Mouse (Mus musculus): ENCODE data around the gene Nf2. TPM values are rescaled to one million over a fixed set of nuclear protein-coding genes. Genes with fewer than 3 reads are reported as not detected.
"Not testable (repeated sequence)": the region's sequence is repeated elsewhere in the genome, so short reads cannot be mapped to it uniquely, and the experiment has no call there.

Gene Nf2
- polyA plus RNA-seq, 1 experiment from 2014 or later: 63.8 TPM

DNA sequence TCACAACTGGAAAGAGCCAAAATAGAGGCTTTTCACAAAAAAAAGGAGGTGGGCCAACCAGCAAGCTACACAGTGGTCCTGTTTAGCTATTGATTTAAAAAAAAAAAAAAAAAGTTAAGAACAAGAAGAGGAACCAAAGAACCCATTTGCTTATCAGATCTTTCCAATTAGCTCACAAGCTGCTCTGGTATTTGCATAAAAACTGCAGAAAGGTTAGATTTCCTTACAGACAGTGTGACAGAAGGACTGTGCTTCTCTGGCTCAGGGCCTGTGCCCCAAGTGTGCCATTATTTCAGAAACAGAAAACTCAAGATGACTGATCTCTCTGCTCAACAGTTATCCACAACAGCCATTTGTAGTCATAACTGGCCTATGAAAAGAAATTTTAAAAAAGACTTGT lies 18.3 kb downstream of the Nf2 start:
- Histone ChIP-seq H3K4me1 (no peaks in the 10 kb centered on the region), H3K27ac (no peak overlapping the region), H3K9me3 (replicated peaks) (no peaks in the 10 kb centered on the region), H3K4me3 (no peak overlapping the region), H3K36me3 (0 out of 2 replicates have a peak, but pooled peaks cover 8% of the 10 kb centered on the region), H3K27me3 (ENCODE audit: low read depth, poor library complexity, severe bottlenecking) (no peaks in the 10 kb centered on the region)
- no peak for DNase-seq (ENCODE audit: low spot score)

DNA sequence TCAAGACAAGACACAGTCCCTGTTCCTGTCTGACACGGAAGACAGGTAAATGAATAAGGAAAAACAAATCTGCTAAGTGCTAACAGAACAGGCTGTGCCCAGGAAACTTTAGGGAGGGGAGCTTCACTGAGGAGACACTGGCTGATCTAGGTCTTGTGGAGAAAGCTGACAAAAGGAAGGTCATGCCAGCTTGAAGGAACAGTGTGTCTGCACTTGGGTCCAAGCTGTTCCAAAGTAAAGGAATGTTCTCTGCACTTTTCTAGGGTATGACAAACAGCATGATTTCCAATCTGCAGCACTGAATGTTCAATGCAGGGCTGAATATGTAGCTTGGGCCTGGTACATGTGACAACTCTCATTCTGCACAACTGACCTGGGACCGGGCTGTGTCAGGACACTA lies 21.4 kb downstream of the Nf2 start:
- H3K27ac ChIP-seq: no peak overlapping the region
- no peak for DNase-seq (ENCODE audit: low spot score)
- H3K9me3 ChIP-seq (replicated peaks): no peaks in the 10 kb centered on the region
- no peaks in the 10 kb centered on the region for H3K4me1 ChIP-seq
- H3K36me3 ChIP-seq: 0 out of 2 replicates have a peak, but pooled peaks cover 8% of the 10 kb centered on the region
- H3K4me3 ChIP-seq: no peak overlapping the region
- H3K27me3 ChIP-seq (ENCODE audit: low read depth, poor library complexity, severe bottlenecking): no peaks in the 10 kb centered on the region
- WGBS: 75% methylated on average over 2 of the region's 2 CpGs

DNA sequence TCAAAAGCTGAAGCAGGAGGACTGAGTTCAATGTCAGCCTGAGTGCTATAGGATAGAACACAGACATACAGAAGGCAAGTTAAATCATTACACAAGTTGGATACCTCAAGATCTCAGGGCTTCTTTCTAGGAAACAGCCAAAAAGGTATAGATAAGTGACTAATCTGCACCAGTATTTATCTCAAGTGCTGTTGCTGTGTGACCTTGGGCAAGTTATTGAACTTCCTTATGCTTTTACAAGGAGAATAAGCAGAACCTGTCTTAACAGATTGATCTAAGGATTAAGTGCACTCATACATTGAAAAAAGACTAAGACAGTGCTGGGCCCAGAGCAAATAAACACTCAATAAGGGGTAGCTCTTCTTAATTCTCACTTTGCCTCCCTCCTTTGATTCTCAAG lies 22.0 kb downstream of the Nf2 start:
- DNase-seq (ENCODE audit: low spot score): no peak
- no peaks in the 10 kb centered on the region for H3K9me3 ChIP-seq (replicated peaks)
- 0 out of 2 replicates have a peak, but pooled peaks cover 8% of the 10 kb centered on the region for H3K36me3 ChIP-seq
- H3K4me1 ChIP-seq: no peaks in the 10 kb centered on the region
- no peaks in the 10 kb centered on the region for H3K27me3 ChIP-seq (ENCODE audit: low read depth, poor library complexity, severe bottlenecking)
- H3K27ac ChIP-seq: no peak overlapping the region
- H3K4me3 ChIP-seq: no peak overlapping the region

DNA sequence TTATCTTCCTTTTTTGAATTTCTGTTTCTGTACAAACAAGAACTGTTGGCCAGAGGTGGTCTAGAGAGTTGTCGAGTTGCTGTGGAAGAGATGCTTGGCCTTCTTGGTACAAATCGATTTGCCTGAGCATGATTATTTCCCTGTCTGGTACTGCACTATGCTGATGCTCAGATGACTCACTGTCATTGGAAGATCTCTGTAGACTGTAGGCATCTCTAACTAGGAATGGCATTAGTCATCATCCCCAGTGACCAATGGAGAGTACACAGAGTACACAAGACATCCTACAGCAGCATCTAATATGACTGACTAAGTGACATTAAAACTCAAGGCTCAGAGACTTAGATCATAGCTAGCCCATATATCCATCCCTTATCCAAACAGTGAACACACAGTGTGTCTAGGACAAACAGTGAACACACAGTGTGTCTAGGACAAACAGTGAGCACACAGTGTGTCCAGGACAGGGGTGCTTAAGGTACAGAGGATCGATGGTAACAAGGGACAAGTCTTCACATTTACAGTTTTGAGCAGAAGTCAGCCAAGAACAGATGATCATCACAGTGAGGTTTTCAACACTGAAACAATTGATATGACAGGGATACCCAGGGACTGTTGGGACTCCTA lies 23.1 kb downstream of the Nf2 start:
- peaks cover 8% of the 10 kb centered on the region for H3K4me1 ChIP-seq
- no peaks in the 10 kb centered on the region for H3K27me3 ChIP-seq (ENCODE audit: low read depth, poor library complexity, severe bottlenecking)
- 94% methylated on average over 3 of the region's 3 CpGs for WGBS
- no peak for DNase-seq (ENCODE audit: low spot score)
- H3K27ac ChIP-seq: no peak overlapping the region
- H3K4me3 ChIP-seq: no peak overlapping the region
- H3K36me3 ChIP-seq: 0 out of 2 replicates have a peak, but pooled peaks cover 8% of the 10 kb centered on the region
- no peaks in the 10 kb centered on the region for H3K9me3 ChIP-seq (replicated peaks)

DNA sequence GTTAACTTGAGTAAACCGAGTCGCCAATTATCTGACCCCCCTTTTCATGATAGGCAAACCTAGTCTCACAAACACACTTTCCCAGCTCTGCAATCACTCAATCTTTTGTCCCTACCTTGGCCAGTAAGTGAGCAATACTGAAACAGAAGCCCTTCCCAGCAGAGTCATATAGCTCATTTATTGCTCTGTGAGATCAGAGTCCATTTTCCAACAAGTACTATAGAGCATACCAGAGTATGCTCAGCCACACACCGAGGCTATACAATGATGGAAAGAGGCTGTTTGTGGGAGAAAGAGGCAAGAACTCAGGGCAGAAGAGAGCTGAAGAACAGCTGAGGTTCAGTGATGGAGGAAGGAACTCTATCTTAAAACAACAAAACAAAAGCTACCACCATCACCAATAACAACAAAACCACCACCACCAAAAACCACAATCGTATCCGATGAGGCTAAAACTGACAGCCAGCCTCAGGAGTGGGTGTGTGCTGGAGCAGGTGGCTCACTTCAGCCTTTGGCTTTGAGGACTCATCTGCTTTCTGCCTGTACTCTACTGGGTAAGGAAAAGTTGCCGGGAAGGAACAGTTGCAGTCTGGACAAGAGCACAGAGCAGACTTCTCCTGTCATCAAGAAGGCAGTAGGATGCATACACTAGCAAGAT lies 25.6 kb downstream of the Nf2 start:
- no peaks in the 10 kb centered on the region for H3K27me3 ChIP-seq (ENCODE audit: low read depth, poor library complexity, severe bottlenecking)
- WGBS: 93% methylated on average over 6 of the region's 6 CpGs
- 0 out of 2 replicates have a peak, but pooled peaks cover 3% of the 10 kb centered on the region for H3K36me3 ChIP-seq
- no peak for DNase-seq (ENCODE audit: low spot score)
- H3K27ac ChIP-seq: no peak overlapping the region
- H3K9me3 ChIP-seq (replicated peaks): no peaks in the 10 kb centered on the region
- H3K4me3 ChIP-seq: no peak overlapping the region
- peaks cover 8% of the 10 kb centered on the region for H3K4me1 ChIP-seq

DNA sequence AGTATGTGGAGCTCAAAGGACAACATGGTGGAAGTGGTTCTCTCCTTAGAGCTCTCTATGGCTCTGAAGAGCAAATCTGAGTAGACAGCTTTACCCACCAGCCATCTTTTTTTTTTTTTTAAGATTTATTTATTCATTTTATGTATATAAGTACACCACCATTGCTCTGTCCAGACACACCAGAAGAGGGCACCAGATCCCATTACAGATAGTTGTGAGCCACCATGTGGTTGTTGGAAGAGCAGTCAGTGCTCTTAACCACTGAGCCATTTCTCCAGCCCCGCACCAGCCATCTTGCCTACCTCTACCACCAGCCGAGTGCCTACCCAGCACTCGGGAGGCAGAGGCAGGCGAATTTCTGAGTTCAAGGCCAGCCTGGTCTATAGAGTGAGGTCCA lies 26.9 kb downstream of the Nf2 start:
- not testable (repeated sequence) for H3K9me3 ChIP-seq (replicated peaks); H3K4me3 ChIP-seq; H3K4me1 ChIP-seq; H3K27me3 ChIP-seq (ENCODE audit: low read depth, poor library complexity, severe bottlenecking); DNase-seq (ENCODE audit: low spot score); H3K27ac ChIP-seq
- peaks cover 16% of the 10 kb centered on the region for H3K36me3 ChIP-seq
- 90% methylated on average over 4 of the region's 4 CpGs for WGBS

DNA sequence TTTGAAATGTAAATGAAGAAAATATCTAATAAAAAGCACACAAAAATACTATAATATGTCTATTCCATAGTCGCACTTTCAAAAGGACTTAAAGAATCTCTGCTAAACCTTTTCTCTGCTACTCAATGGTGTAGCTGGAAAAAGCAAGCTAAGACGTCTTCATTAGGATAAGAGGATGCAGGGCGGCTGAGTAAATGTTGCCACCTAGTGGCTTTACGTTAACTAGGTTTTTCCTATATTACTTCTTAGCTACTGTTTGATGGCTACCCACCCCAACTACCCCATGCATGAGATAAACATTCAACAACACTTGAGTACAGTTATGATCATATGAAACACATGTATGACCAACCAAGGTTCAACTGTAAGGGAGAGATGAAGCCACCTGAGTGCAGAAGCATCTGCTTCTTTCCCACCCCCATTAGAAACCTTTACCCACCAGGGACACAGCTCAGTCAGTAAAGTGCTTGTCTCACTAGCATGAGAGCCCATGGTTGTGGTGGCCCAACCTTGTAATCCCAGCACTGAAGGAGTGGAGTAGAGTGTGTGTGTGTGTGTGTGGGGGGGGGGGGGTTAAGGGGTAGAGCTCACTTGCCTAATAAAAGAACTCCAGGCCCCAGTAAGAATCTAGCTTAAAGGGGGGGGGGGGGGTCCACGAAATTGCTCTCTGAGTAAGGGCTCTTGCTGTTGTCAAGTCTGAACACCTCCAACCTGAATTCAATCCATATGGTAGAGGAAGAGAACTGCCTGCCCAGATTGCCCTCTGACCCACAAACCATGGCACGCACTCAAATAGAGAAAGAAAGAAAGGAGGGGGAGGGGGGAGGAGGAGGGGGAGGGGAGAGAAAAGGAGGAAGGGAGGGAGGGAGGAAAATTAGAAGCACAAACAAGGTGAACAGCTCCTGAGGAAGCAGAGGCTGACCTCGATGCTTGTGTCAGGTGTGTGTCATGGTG lies 27.6 kb downstream of the Nf2 start:
- no peaks in the 10 kb centered on the region for H3K27me3 ChIP-seq (ENCODE audit: low read depth, poor library complexity, severe bottlenecking)
- H3K9me3 ChIP-seq (replicated peaks): no peaks in the 10 kb centered on the region
- H3K4me3 ChIP-seq: no peak overlapping the region; the same call in 1 of the 2 replicates
- H3K27ac ChIP-seq: no peak overlapping the region; the same call in 1 of the 2 replicates
- peak; percentile 37 for DNase-seq (ENCODE audit: low spot score)
- peaks cover 8% of the 10 kb centered on the region for H3K4me1 ChIP-seq
- WGBS: 33% methylated on average over 7 of the region's 7 CpGs
- H3K36me3 ChIP-seq: peaks cover 16% of the 10 kb centered on the region

DNA sequence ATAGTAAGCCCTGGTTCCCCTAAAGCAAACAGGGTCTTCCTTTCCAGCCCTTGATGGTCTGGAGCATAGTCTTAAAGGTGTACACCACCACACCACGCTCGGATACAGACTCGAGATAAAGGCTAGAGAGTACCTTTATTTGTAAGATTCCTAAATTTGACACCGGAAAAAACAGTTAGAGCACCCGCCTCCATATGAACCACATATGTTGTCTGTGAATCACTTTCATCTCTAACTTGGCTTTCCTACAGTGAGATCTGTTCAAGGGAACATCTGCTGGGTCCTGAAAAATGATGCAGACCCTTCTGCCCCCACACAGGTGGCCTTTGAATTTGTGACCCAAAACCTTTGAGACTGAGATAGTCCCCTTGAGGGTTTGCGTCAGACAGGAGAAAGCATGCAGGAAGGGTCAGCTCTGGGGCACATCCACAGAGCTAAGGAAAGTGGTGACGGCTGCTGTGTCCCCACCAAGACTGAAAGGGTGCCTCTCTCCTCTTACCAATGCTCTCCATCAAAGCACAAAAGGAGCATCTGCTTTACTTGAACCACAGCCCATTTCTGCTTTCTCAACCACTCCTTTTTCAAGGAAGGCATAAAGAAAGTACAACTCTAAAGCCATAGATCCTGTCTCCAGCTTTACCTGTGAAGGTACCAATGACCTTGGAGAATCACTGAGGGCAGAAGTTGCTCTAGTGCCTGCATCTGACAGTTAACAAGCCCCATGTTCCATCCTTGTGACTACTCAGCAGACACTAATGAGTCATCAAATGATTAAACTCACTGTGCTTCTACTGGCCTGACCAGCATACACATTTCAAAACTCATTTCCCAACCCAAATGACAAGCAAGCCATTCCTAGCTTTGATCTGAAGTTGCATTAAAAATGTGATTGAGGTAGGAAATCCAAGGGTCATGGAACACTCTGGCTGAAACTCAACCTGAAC lies 34.6 kb downstream of the Nf2 start:
- Histone ChIP-seq H3K4me3 (no peak overlapping the region), H3K9me3 (replicated peaks) (no peaks in the 10 kb centered on the region), H3K27ac (no peak overlapping the region), H3K4me1 (0 out of 2 replicates have a peak, but pooled peaks cover 3% of the 10 kb centered on the region), H3K36me3 (peaks cover 52% of the 10 kb centered on the region), H3K27me3 (ENCODE audit: low read depth, poor library complexity, severe bottlenecking) (no peaks in the 10 kb centered on the region)
- DNase-seq (ENCODE audit: low spot score): no peak
- 91% methylated on average over 7 of the region's 7 CpGs for WGBS

DNA sequence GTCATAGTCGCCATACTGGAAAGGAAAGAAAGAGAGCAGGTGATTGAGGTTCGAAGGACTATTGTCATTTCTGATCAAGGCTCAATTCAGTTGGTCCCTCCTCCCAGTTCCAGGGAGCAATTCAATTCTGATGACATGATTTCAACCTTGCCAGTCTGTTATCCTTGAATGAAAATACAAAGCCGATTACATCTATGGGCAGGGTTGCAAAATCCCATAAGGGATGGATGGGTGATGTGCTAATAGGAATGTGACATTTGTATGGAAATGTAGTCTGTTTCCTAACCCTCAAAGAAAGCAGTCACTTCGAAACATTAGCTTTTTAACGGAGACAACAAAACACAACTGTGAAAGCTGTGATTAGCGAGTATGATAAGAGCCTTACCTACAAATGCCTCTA lies 41.0 kb downstream of the Nf2 start:
- H3K4me3 ChIP-seq: no peak overlapping the region
- no peak overlapping the region for H3K27ac ChIP-seq
- H3K27me3 ChIP-seq (ENCODE audit: low read depth, poor library complexity, severe bottlenecking): no peaks in the 10 kb centered on the region
- DNase-seq (ENCODE audit: low spot score): no peak
- peaks cover 52% of the 10 kb centered on the region for H3K36me3 ChIP-seq
- WGBS: 92% methylated on average over 6 of the region's 6 CpGs
- peaks cover 21% of the 10 kb centered on the region for H3K4me1 ChIP-seq
- no peaks in the 10 kb centered on the region for H3K9me3 ChIP-seq (replicated peaks)

DNA sequence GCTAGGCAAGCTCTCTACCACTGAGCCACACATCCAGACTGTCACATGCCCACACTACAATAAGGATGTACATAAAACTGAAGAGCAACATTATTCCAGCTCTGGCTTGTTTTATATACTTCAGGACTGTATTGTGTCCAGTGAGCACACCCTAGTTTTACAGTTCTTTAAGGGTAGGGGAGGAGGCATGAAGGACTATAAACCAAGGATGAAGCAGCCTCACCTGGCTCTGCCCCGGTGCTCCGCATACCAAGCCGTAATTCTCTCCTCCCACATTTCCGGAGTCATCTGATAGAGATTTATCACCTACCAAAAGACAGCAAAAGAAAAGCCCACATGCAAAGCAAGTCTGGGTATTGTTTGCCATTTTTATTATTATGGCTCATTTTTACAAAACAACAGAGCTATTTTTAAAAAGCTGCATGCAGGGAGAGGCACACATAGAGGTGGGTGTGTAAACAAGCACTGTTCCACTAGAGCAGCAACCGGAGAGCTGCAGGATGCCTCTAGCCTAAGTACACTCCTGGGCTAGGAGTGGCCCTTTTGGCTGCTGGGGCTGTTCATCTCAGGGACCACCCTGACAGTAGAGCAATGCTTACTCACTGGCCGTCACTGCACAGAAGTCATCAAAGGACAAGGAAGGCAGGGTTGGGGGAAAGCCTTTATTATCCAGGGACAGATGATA lies 43.2 kb downstream of the Nf2 start:
- Histone ChIP-seq H3K36me3 (peaks cover 59% of the 10 kb centered on the region), H3K4me3 (no peak overlapping the region), H3K9me3 (replicated peaks) (no peaks in the 10 kb centered on the region), H3K27ac (no peak overlapping the region; the same call in 1 of the 2 replicates), H3K27me3 (ENCODE audit: low read depth, poor library complexity, severe bottlenecking) (no peaks in the 10 kb centered on the region), H3K4me1 (peaks cover 26% of the 10 kb centered on the region)
- 40% methylated on average over 6 of the region's 6 CpGs for WGBS
- no peak for DNase-seq (ENCODE audit: low spot score)

DNA sequence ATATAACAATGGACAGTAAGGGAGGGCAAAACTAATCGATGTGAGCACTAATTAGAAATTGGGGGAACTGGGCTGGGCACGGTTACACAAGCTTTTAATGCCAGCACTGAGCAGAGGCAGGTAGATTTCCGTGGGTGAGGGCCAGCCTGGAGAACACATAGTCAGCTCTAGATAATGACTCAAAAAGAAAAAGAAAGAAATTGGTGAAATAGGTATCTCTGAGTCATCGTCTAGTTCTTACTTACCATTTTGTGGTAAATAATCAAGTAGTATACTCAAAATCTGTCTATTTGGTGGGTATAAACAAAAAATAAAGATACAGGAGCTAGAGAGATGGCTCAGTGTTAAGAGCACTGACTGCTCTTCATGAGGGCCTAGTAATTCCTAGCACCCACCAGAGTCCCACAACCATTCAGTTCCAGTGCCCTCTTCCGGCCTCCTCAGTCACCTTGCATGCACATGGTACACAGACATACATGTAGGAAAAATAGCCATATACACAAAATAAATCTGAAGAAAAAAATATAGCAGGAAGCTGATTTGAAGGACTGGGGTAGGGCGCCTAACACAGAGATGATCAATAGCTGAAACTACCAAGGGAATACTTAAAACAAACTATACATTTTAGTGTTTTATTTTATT lies 44.3 kb downstream of the Nf2 start:
- WGBS: 90% methylated on average over 6 of the region's 6 CpGs
- peaks cover 60% of the 10 kb centered on the region for H3K36me3 ChIP-seq

More for the DNA sequence above, 44.3 kb downstream of the Nf2 start:
- H3K9me3 ChIP-seq (replicated peaks): no peaks in the 10 kb centered on the region
- H3K4me1 ChIP-seq: peaks cover 31% of the 10 kb centered on the region
- no peak overlapping the region for H3K27ac ChIP-seq
- H3K27me3 ChIP-seq (ENCODE audit: low read depth, poor library complexity, severe bottlenecking): no peaks in the 10 kb centered on the region
- H3K4me3 ChIP-seq: no peak overlapping the region
- DNase-seq (ENCODE audit: low spot score): no peak

Measured in limb, embryonic 10.5 days (tissue).